Mouse (Mus musculus): ENCODE measurements around the gene Slc13a3.

Gene Slc13a3

GRCm38 (mm10) chr2:165482003-165482402 is 9.0 kb upstream of the Slc13a3 start:
- no peak for DNase-seq (ENCODE audit: extremely low read depth, low read depth, low spot score)

- DNase-seq (ENCODE audit: extremely low read depth, low read depth, low spot score) = no peak
These were observed 2.8 kb upstream of the Slc13a3 start for GRCm38 (mm10) chr2:165475850-165476249.

- DNase-seq (ENCODE audit: extremely low read depth, low read depth, low spot score) = no peak
These were observed 2.4 kb upstream of the Slc13a3 start for GRCm38 (mm10) chr2:165475412-165475811.

- no peak for DNase-seq (ENCODE audit: extremely low read depth, low read depth, low spot score)
These were observed 1.1 kb downstream of the Slc13a3 start for GRCm38 (mm10) chr2:165471943-165472342.

- DNase-seq (ENCODE audit: extremely low read depth, low read depth, low spot score) = no peak
These were observed 2.9 kb downstream of the Slc13a3 start for GRCm38 (mm10) chr2:165470167-165470566.

- no peak for DNase-seq (ENCODE audit: extremely low read depth, low read depth, low spot score)
These were observed 5.1 kb downstream of the Slc13a3 start for GRCm38 (mm10) chr2:165467824-165468452.

- DNase-seq (ENCODE audit: extremely low read depth, low read depth, low spot score) = no peak
These were observed 13.4 kb downstream of the Slc13a3 start for GRCm38 (mm10) chr2:165459663-165460062.

GRCm38 (mm10) chr2:165458189-165458588 is 14.8 kb downstream of the Slc13a3 start:
- DNase-seq (ENCODE audit: extremely low read depth, low read depth, low spot score) = no peak

GRCm38 (mm10) chr2:165456710-165457109 is 16.3 kb downstream of the Slc13a3 start:
- no peak for DNase-seq (ENCODE audit: extremely low read depth, low read depth, low spot score)

GRCm38 (mm10) chr2:165452730-165453693 is 20.0 kb downstream of the Slc13a3 start:
- no peak for DNase-seq (ENCODE audit: extremely low read depth, low read depth, low spot score)

GRCm38 (mm10) chr2:165448475-165448874 is 24.6 kb downstream of the Slc13a3 start:
- no peak for DNase-seq (ENCODE audit: extremely low read depth, low read depth, low spot score)

- DNase-seq (ENCODE audit: extremely low read depth, low read depth, low spot score) = no peak
These were observed 28.2 kb downstream of the Slc13a3 start for GRCm38 (mm10) chr2:165444861-165445260.

- DNase-seq (ENCODE audit: extremely low read depth, low read depth, low spot score) = no peak
These were observed 30.0 kb downstream of the Slc13a3 start for GRCm38 (mm10) chr2:165442981-165443380.

GRCm38 (mm10) chr2:165441613-165442012 is 31.4 kb downstream of the Slc13a3 start:
- no peak for DNase-seq (ENCODE audit: extremely low read depth, low read depth, low spot score)

- DNase-seq (ENCODE audit: extremely low read depth, low read depth, low spot score) = no peak
These were observed 33.4 kb downstream of the Slc13a3 start for GRCm38 (mm10) chr2:165439613-165440012.

GRCm38 (mm10) chr2:165438881-165439280 is 34.1 kb downstream of the Slc13a3 start:
- DNase-seq (ENCODE audit: extremely low read depth, low read depth, low spot score) = no peak

GRCm38 (mm10) chr2:165428694-165429093 is 44.3 kb downstream of the Slc13a3 start:
- DNase-seq (ENCODE audit: extremely low read depth, low read depth, low spot score) = no peak

GRCm38 (mm10) chr2:165420195-165420594 is 52.8 kb downstream of the Slc13a3 start:
- DNase-seq (ENCODE audit: extremely low read depth, low read depth, low spot score) = no peak

GRCm38 (mm10) chr2:165419670-165420111 is 53.3 kb downstream of the Slc13a3 start:
- DNase-seq (ENCODE audit: extremely low read depth, low read depth, low spot score) = no peak

GRCm38 (mm10) chr2:165418577-165418976 is 54.5 kb downstream of the Slc13a3 start:
- no peak for DNase-seq (ENCODE audit: extremely low read depth, low read depth, low spot score)

GRCm38 (mm10) chr2:165417291-165417690 is 55.7 kb downstream of the Slc13a3 start:
- no peak for DNase-seq (ENCODE audit: extremely low read depth, low read depth, low spot score)

GRCm38 (mm10) chr2:165415795-165416194 is 57.2 kb downstream of the Slc13a3 start:
- DNase-seq (ENCODE audit: extremely low read depth, low read depth, low spot score) = no peak
